Mouse (Mus musculus) embryonic fibroblast, embryonic 13.5 days (primary cell): ENCODE measurements around the gene Atp13a5.

Experiments
- CTCF ChIP-seq: IDR thresholded peaks from 2 replicates; pipeline ENCODE4 v1.5.1; 2011; ENCODE audit warnings: mild to moderate bottlenecking, control low read depth, low read length, moderate library complexity, borderline replicate concordance; ENCODE audit not compliant: insufficient read depth
- POLR2A ChIP-seq: IDR thresholded peaks from 2 replicates; pipeline ENCODE4 v1.6.1; 2011; ENCODE audit warnings: low read depth, mild to moderate bottlenecking, control low read depth, low read length, moderate library complexity

- TF ChIP-seq POLR2A (no peak), CTCF (no peak)
Measured at GRCm38 (mm10) chr16:29414822-29415221, 36.3 kb upstream of the Atp13a5 start.
